In genomic region chr8:3514681-3515247, GRCm38 (mm10) we compare ENCODE assay signal across 8 mouse cellular contexts. TPM values are rescaled to one million over a fixed set of nuclear protein-coding genes. Genes with fewer than 3 reads are reported as not detected.
A peak's percentile ranks its signal among the peaks of the same experiment; 100 is the strongest.
DNase-seq lines count a peak whose midpoint lies in the region; ATAC-seq and TF ChIP-seq lines count a peak whose summit lies in the region.

No protein-coding gene starts in this region.

- H3K36me3 ChIP-seq in kidney, adult 2 months (ENCODE audit: control insufficient read depth, insufficient read depth, low read length): no peaks in the 10 kb centered on the region
- H3K36me3 ChIP-seq in embryonic facial prominence, embryonic 12.5 days: peaks cover 36% of the 10 kb centered on the region

- no peaks in the 10 kb centered on the region for H3K27me3 ChIP-seq in kidney, adult 2 months (replicated peaks; ENCODE audit: control insufficient read depth, insufficient read depth, low read length)
- H3K27me3 ChIP-seq in embryonic facial prominence, embryonic 12.5 days: no peaks in the 10 kb centered on the region

- no peak for TF ChIP-seq CTCF in kidney, adult 2 months (conservative IDR thresholded peaks at IDR 0.05; ENCODE audit: insufficient read depth, insufficient read length, low read depth, low read length)

- DNase-seq in kidney, adult 2 months: peak; percentile 36
- no peak for DNase-seq in kidney, postnatal 14 days
- DNase-seq in kidney, adult 8-10 months: peak; percentile 21 to 30
- DNase-seq in neural tube, embryonic 10.5 days (ENCODE audit: extremely low spot score, low spot score): peak; percentile 13
- DNase-seq in adrenal gland, adult 2 months: no peak
- no peak for DNase-seq in Muller cell, postnatal 12 days (ENCODE audit: inconsistent ontology term)
- DNase-seq in spleen, adult 18-20 months: no peak

- peaks cover 3% of the 10 kb centered on the region; the same call in 1 of the 2 replicates for H3K4me1 ChIP-seq in kidney, adult 2 months (ENCODE audit: control insufficient read depth, insufficient read depth, low read length)
- 0 out of 2 replicates have a peak, but pooled peaks cover 4% of the 10 kb centered on the region for H3K4me1 ChIP-seq in embryonic facial prominence, embryonic 12.5 days

- no peak for TF ChIP-seq POLR2A in kidney, adult 2 months (IDR thresholded peaks at IDR 0.05; ENCODE audit: low read depth, low read length)

- H3K27ac ChIP-seq in kidney, adult 2 months (ENCODE audit: insufficient read depth, low read depth, low read length): peak overlapping the region; percentile 33; the same call in 1 of the 2 replicates
- H3K27ac ChIP-seq in embryonic facial prominence, embryonic 12.5 days: peak overlapping the region; percentile 77

- H3K4me3 ChIP-seq in kidney, adult 2 months (ENCODE audit: insufficient read depth, low read depth, low read length): peak overlapping the region; percentile 64
- peak overlapping the region; percentile 62 for H3K4me3 ChIP-seq in embryonic facial prominence, embryonic 12.5 days

- no peaks in the 10 kb centered on the region for H3K9me3 ChIP-seq in embryonic facial prominence, embryonic 12.5 days

- peak overlapping the region; percentile 96 for H3K4me2 ChIP-seq in embryonic facial prominence, embryonic 12.5 days (replicated peaks)

- 22% methylated on average over 13 of the region's 13 CpGs for WGBS in kidney, adult 2 months
- WGBS in embryonic facial prominence, embryonic 12.5 days: 26% methylated on average over 13 of the region's 13 CpGs

- no peak; the same call in 1 of the 2 replicates for ATAC-seq in embryonic facial prominence, embryonic 12.5 days (ENCODE audit: insufficient number of reproducible peaks, insufficient read depth, low FRiP score, low TSS enrichment)

- H3K9ac ChIP-seq in embryonic facial prominence, embryonic 12.5 days: peak overlapping the region; percentile 61; the same call in 1 of the 2 replicates

RNA-seq across cellular contexts. Expression of gene Pnpla6, which starts 0.4 kb away (rescaled TPM):
- polyA plus RNA-seq in kidney, adult 2 months (2012; rRNA removed): 53.3 and 70.7 TPM in 2 replicates
- polyA plus RNA-seq in embryonic facial prominence, embryonic 12.5 days (2016; fragmentation: Nextera tagmentation; extraction: Ambion mirVana): 29.0 and 29.6 TPM in 2 replicates
- total RNA-seq in adrenal gland, adult 2 months (2021): 10 to 100 TPM; 35.2 to 38.8 TPM
- 48.3 and 54.6 TPM in 2 replicates for polyA plus RNA-seq in adrenal gland, adult 2 months (2012; rRNA removed)

RNA-seq across cellular contexts. Expression of gene Mcoln1, which starts 14.5 kb away (rescaled TPM):
- 239 and 302 TPM in 2 replicates for polyA plus RNA-seq in kidney, adult 2 months (2012; rRNA removed)
- 62.0 and 66.2 TPM in 2 replicates for polyA plus RNA-seq in embryonic facial prominence, embryonic 12.5 days (2016; fragmentation: Nextera tagmentation; extraction: Ambion mirVana)
- 10 to 100 TPM; 42.5 to 45.0 TPM for total RNA-seq in adrenal gland, adult 2 months (2021)
- polyA plus RNA-seq in adrenal gland, adult 2 months (2012; rRNA removed): 1,409 and 1,463 TPM in 2 replicates

RNA-seq across cellular contexts. Expression of gene Zfp358, which starts 21.8 kb away (rescaled TPM):
- polyA plus RNA-seq in kidney, adult 2 months (2012; rRNA removed): 43.2 and 58.6 TPM in 2 replicates
- 66.4 and 67.9 TPM in 2 replicates for polyA plus RNA-seq in embryonic facial prominence, embryonic 12.5 days (2016; fragmentation: Nextera tagmentation; extraction: Ambion mirVana)
- total RNA-seq in adrenal gland, adult 2 months (2021): 10 to 100 TPM; 22.5 to 23.2 TPM
- 80.1 and 81.3 TPM in 2 replicates for polyA plus RNA-seq in adrenal gland, adult 2 months (2012; rRNA removed)

RNA-seq across cellular contexts. Expression of gene Tex45, which starts 44.1 kb away (rescaled TPM):
- polyA plus RNA-seq in kidney, adult 2 months (2012; rRNA removed): 0.05 and 0.11 TPM in 2 replicates
- 0.10 TPM in 1 of 2 replicates, not detected in the other for polyA plus RNA-seq in embryonic facial prominence, embryonic 12.5 days (2016; fragmentation: Nextera tagmentation; extraction: Ambion mirVana)
- under 1 TPM in 1 of 2 experiments, not detected in 1; 0.17 TPM for total RNA-seq in adrenal gland, adult 2 months (2021)
- polyA plus RNA-seq in adrenal gland, adult 2 months (2012; rRNA removed): 0.16 and 0.17 TPM in 2 replicates

RNA-seq across cellular contexts. Expression of gene Pex11g, which starts 47.3 kb away (rescaled TPM):
- 15.1 and 15.5 TPM in 2 replicates for polyA plus RNA-seq in kidney, adult 2 months (2012; rRNA removed)
- polyA plus RNA-seq in embryonic facial prominence, embryonic 12.5 days (2016; fragmentation: Nextera tagmentation; extraction: Ambion mirVana): 5.0 and 6.1 TPM in 2 replicates
- total RNA-seq in adrenal gland, adult 2 months (2021): 10 to 100 TPM; 10.4 TPM
- 11.8 and 16.9 TPM in 2 replicates for polyA plus RNA-seq in adrenal gland, adult 2 months (2012; rRNA removed)

Comparison
In these comparisons a context has a peak if more than half of its experiments do, and no peak if none do; other contexts are left out.
1. DNase-seq: peak in kidney, adult 2 months (single experiment), kidney, adult 8-10 months (2 of 2) and neural tube, embryonic 10.5 days (single experiment); none in kidney, postnatal 14 days (single experiment), adrenal gland, adult 2 months (single experiment), Muller cell, postnatal 12 days (single experiment) and spleen, adult 18-20 months (0 of 2).